Mouse (Mus musculus) NIH3T3 (cell line): ENCODE results near the gene Tpcn2.
A peak's percentile ranks its signal among the peaks of the same experiment; 100 is the strongest.

Source experiments
- DNase-seq: peaks from one replicate; pipeline ENCODE4 v3.0.0-alpha.2; 2012; ENCODE audit warnings: low read depth

The Tpcn2 gene

GRCm38 (mm10) chr7:145205363-145205902 is 78.4 kb downstream of the Tpcn2 start:
- no peak for DNase-seq

DNA sequence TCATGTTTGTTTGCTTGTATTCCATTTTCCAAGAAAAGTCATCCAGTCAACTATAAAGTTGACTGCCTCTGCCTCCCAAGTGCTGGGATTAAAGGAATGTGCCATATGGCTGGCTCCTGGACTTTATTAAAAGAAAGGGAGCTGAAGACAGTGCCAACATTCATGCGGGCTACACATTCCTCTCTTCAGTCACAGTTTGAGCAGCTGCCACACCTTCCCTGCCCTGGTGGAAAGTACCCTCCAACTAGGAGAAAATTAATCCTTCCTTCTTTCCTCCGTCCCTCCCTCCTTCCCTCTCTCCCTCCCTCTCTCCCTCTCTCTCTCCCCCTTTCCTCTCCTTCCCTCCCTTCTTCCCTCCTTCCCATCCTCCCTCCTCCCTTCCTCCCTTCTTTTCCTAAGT is 84.1 kb downstream of the Tpcn2 start:
- peak; percentile 49 for DNase-seq

- peak; percentile 79 for DNase-seq
These were observed 85.5 kb downstream of the Tpcn2 start for GRCm38 (mm10) chr7:145198223-145198714.

GRCm38 (mm10) chr7:145197711-145198110 is 86.1 kb downstream of the Tpcn2 start:
- no peak for DNase-seq

DNA sequence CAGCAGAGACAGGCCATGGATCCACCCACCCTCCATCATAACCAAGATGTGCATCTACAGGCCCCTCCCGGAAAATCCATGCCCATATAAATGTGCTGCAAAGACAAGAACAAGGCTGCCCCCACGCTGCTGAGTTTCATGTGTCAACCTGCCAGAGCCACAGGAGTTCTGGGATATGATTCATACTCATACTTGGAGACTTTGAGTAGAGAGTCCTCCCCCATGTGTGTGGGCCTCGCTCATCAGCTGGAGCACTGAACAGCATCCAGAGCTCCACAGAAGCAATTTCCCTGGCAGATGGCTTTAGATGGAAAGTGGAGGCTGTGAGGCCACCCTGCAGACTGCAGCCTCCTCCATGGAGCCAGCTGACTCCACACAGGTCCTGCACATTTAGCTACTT is 86.8 kb downstream of the Tpcn2 start:
- DNase-seq, result peak; percentile 84

GRCm38 (mm10) chr7:145196340-145196739 is 87.5 kb downstream of the Tpcn2 start:
- no peak for DNase-seq

- peak; percentile 89 for DNase-seq
These were observed 88.5 kb downstream of the Tpcn2 start for GRCm38 (mm10) chr7:145195186-145195927.

GRCm38 (mm10) chr7:145194455-145195161 is 89.2 kb downstream of the Tpcn2 start:
- peak; percentile 87 for DNase-seq

DNA sequence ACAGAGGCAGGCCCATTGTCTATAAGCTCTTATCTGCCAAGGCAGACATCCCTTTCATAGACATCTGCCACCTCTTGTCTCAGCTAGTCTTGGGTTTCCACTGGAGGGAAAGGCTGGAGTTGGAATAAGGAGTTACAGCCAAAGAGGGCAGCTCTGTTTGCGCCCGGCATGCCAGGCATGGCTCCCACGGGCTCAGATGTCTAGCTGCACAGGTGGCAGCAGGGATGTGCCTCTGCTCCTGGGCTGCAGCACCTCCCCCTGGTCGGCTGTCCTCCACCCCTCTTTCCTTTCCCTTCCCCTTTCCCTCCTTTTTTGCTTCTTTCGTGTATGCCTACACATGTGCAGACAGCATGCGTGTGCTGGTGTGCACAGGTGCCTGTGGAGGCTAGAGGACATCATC is 91.0 kb downstream of the Tpcn2 start:
- no peak for DNase-seq

GRCm38 (mm10) chr7:145190520-145190919 is 93.3 kb downstream of the Tpcn2 start:
- DNase-seq, result no peak

- no peak for DNase-seq
These were observed 94.5 kb downstream of the Tpcn2 start for GRCm38 (mm10) chr7:145189342-145189741.

GRCm38 (mm10) chr7:145187802-145188201 is 96.0 kb downstream of the Tpcn2 start:
- no peak for DNase-seq

DNA sequence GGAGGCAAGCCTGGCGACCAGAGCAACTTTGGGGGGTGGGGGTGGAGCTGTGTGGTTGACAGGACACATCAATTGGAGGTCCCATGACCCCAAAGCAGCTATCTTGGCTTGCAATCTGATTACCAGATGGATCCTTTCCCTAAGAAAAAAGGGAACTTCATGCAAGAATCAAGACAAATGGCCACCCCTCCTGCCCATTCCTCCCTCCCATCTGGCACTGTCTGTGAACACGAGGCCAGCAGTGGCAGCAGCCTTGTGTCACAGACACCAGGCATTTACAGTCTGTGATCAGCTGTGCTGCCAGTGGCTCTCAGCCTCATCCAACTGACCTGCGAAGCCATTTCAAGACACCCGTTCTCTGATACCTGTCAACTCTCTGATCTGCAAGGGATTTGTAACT is 101.4 kb downstream of the Tpcn2 start:
- no peak for DNase-seq

DNA sequence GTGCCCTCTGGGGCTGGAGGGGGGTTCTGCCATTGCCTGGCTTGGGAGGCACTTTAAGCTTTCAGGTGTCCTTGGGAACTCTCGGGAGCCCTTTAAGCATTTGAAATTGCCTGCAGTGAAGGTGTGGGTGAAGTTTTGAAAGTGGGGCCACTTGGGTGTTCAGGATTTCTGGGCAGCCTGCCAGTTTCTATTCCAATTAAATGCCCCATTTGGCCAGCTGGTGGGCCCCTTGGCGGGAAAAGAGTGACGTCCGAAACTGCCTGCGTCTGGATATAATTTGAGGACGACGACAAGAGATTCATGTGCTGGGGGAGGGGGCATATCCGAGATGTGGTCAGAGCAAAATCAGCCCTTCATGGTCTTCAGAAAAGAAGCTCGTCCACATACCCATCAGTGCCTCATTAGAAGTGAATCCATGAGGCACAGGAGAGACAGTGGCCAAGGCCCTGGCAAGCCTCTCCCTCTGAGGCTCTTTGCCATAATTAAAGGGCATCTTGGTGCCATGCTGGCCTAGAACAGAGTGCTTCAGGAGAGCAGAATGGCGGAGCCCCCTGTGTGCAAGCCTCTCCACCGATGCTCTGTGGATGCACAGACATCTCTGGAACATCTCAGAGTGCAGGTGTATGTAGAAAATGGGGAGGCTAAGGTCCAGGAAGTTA is 102.3 kb downstream of the Tpcn2 start:
- DNase-seq, result peak; percentile 58

GRCm38 (mm10) chr7:145179691-145180091 is 104.1 kb downstream of the Tpcn2 start:
- DNase-seq, result peak; percentile 61

DNA sequence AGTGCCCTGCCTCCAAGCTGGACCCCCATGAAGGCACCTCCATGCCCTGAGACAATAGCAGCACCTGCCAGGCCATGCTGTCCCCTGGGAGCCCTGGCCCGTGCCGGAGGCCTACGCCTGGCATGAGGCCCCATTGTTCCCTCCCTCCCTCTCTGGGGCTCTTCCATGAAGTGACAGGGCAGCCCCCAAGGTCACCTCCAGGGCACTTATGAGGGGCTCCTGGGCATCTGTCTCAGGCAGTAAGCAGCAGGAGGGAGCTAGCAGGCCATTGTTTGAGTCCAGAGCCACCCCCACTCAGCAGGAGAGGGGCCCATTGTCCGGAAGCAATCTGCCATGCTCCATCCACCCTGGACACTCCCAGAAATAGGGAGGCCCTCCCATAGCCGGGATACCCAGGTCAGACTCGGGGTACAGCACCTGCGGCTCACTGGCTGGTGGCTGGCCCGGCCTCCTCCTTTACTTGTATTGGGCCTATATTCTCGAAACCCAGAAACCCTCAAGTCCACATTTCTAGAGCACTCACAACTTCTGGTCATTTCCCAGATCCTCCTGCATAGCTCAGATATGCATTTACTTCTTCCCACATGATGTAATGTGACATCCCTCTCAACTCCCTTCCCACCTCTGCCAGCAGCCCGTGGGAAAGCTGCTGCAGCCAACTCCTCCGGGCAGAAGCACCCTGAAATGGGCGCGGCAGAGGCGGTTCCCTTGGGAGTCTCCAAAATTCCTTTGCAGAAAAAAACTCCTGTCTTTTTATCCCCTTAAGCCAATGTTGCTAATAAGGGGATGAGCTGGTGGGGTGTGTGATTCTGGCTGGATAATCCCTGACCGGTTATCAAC is 106.8 kb downstream of the Tpcn2 start:
- no peak for DNase-seq

DNA sequence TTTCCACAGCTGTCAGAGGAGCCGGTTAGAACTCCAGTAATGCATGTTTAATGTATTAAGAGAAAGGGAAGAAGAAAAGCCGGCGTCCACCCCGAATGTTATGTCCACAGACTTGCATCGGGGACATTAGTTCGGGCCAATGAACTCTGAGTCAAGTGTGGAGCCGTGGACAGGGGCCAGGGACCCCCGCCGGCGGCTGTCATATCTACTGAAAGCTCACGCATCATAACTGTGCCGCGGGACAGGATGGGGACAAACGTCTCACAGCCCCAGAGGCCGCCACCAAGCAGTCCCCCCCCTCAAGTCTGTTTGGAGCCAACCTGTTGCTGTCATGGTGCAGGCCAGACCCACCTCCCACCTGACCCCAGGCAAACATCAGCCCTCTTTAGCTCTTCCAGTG is 110.2 kb downstream of the Tpcn2 start:
- DNase-seq, result no peak

- no peak for DNase-seq
These were observed 110.7 kb downstream of the Tpcn2 start for GRCm38 (mm10) chr7:145173116-145173515.

- no peak for DNase-seq
These were observed 114.1 kb downstream of the Tpcn2 start for GRCm38 (mm10) chr7:145169703-145170102.

DNA sequence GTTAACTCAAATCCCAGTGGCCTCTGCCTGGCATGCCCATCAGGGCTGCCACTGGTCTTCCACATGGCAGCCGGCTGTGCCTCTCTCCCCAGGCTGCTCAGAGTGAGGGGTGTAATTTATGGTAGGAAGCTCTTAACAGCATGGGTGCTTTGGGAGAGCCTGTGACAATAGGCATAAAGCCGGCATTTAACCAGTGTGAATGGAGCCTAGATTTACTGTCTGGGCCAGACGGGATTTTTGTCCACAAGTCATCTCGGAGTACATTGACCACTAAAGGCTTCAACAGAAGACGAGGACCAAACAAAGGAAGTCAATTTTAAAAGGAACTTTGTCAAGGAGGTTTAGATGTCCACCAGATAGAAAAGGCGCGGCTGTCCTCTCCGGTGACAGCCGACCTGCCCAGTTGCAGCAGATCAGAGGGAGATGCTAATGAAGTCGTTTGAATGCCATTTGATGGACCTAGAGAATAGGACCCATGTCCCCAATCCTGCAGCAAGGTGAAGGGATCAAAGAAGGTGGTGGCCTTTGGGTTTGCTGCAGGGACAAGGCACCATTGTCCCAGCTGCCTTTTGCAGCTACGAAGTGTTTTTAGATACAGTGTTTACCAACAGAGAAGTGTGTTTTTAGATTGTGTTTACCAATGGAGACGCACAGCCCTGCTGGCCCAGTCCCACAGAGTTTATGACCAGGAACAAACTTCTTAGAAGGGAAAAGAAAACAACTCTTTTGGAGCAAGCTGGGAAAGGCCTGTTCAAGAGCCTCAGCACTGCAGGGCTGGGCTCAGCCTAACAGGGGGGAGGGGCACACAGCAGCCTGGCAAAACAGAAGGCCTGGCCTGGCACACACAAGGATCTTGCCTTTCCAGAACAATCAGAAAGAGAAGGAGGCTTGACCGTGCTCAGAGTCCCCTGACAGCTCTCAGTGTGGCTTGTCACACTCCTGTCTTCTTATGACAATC is 124.2 kb downstream of the Tpcn2 start:
- DNase-seq, result peak; percentile 68
